Mouse (Mus musculus): ENCODE measurements at regions not wholly inside any gene's neighbourhood (a gene's known extent, or its start where the extent isn't known, plus 50 kb on each side); places are given as distances from the start of the nearest gene placed in this dataset.

- no peak for DNase-seq (ENCODE audit: low spot score in 2 of 2)
Observed at GRCm38 (mm10) chr1:57032407-57032806, 54.0 kb upstream of the Satb2 start.

GRCm38 (mm10) chr1:57033244-57033643 lies 54.8 kb upstream of the Satb2 start:
- no peak for DNase-seq (ENCODE audit: low spot score in 2 of 2)

DNA sequence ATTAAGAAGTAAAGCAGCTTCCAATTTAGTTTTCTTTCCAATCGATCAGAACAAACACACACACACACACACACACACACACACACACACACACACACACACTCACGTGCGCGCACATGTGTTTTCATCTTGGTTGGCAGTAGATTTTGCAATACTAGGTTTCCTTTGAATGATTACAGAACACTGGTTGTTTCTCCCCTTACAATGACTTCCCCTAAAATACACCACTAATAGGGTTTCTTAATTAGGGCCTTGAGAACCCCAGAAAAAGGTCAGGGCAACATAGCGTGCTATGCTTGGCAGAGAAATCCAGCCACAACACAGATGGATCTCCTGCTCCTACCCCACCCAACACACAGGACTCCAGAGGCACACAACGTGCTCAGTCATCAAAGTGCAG lies 56.0 kb upstream of the Satb2 start:
- DNase-seq (ENCODE audit: low spot score in 2 of 2) = no peak

DNA sequence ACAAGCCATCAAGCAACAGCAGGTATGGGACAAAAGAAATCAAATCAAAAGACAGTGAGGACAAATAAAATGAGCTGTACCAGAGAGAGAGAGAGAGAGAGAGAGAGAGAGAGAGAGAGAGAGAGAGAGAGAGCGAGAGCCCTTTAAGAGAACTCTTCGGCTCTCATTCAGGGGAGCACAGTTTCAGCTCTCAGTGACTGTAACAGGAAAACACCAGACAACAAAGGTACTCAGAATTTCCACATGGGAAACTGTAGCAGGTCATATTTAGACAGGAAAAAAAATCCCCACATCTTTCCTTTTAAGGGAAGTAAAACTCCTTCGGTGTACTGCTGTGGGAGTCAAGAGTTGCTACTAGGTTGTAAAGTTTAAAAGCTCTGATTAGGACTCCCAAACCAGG lies 57.9 kb upstream of the Satb2 start:
- no peak for DNase-seq (ENCODE audit: low spot score in 2 of 2)

- no peak for DNase-seq (ENCODE audit: low spot score in 2 of 2)
Observed at GRCm38 (mm10) chr1:57040201-57040600, 61.8 kb upstream of the Satb2 start.

GRCm38 (mm10) chr1:57041578-57041977 lies 63.1 kb upstream of the Satb2 start:
- DNase-seq (ENCODE audit: low spot score in 2 of 2) = no peak

- DNase-seq (ENCODE audit: low spot score in 2 of 2) = no peak
Observed at GRCm38 (mm10) chr1:57053836-57054235, 75.4 kb upstream of the Satb2 start.

- no peak for DNase-seq (ENCODE audit: low spot score in 2 of 2)
Observed at GRCm38 (mm10) chr1:57055976-57056375, 77.5 kb upstream of the Satb2 start.

DNA sequence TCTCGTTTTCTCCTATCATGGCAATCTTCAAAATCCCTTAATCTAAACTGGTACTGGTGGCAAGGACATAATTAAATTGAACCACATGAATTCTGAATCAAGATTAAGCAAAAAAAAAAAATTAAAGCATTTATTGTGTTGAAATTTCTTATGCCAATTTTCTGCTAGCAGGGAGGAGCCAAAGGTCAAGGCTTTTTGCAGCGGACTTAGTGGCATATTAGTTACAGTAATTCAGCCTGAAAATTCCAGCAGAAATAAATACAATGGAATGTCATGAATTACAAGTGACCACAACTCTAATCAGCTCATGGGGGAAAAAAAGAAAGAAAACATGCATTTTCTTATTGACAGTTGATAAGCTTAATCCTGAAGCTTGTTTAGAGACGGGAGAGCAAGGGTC lies 80.8 kb upstream of the Satb2 start:
- DNase-seq (ENCODE audit: low spot score in 2 of 2) = no peak

GRCm38 (mm10) chr1:57075221-57075620 lies 96.8 kb upstream of the Satb2 start:
- DNase-seq (ENCODE audit: low spot score in 2 of 2) = no peak

DNA sequence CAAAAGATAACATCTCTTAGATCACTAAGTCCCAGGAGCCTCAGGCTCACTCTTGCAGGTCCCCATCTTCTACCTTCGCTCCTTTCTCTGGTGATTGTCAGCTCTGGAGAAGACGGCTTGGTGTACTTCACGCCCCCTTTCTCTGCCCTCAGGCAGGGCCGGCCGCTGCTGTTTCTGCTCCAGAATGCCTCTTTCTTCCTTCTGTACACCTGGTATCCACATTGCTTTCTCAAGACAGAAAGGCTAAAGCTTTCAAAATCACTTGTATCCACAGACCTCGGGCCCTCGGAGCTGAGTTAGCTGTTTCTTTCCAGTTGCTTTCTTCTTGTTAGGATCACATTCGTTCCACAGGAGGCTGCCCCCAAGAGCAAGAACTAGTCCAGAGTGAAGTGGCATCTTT lies 98.2 kb upstream of the Satb2 start:
- DNase-seq (ENCODE audit: low spot score in 2 of 2) = no peak

GRCm38 (mm10) chr1:57080306-57080705 lies 101.9 kb upstream of the Satb2 start:
- DNase-seq (ENCODE audit: low spot score in 2 of 2) = no peak

- no peak for DNase-seq (ENCODE audit: low spot score in 2 of 2)
Observed at GRCm38 (mm10) chr1:57083134-57083533, 104.7 kb upstream of the Satb2 start.

DNA sequence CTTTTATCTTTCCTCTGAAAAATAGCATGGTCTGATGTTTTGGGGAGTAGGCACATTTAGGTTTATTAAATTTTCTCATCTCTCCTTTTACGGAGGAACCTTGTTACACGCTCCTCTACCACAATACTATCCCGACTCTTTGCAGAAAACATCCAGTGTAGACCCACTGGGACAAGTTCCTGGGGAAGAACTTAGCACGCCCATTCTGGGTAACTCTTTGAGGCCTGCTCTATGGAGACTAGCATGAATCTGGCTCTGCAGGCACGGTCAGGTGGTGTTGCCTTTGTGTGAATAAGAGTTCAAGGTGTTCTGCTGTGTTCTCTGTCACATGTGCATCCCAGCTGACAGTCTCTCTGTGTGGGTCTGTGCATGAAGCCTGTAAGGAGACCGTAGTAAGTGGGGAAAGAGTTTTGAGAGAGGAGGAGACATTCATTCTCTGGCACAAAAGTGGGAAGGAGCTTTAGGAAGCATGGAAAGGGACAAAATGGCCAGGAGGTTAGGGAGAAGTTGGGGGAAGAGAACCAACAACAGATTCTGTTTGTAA lies 105.2 kb upstream of the Satb2 start:
- DNase-seq (ENCODE audit: low spot score in 2 of 2) = no peak

GRCm38 (mm10) chr1:57095361-57096247 lies 117.2 kb upstream of the Satb2 start:
- DNase-seq (ENCODE audit: low spot score in 2 of 2) = no peak

DNA sequence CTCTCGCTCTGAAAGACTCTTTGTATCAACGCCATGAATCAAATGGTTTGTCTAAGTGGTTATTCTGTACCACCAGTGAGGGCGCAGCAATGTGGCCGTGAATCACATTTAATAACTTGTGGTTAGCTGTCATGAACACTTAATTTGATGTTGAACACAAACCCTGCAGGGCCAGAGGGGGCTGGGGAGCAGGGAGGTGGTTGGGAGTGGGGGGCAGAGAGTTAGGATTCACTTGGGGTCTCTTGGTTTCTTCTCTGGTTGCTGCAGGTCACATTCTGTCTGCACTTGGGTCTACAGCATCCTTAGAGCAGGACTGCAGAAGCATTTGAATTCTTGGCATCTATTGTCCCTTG lies 117.8 kb upstream of the Satb2 start:
- no peak for DNase-seq (ENCODE audit: low spot score in 2 of 2)

GRCm38 (mm10) chr1:57096740-57097139 lies 118.3 kb upstream of the Satb2 start:
- no peak for DNase-seq (ENCODE audit: low spot score in 2 of 2)

DNA sequence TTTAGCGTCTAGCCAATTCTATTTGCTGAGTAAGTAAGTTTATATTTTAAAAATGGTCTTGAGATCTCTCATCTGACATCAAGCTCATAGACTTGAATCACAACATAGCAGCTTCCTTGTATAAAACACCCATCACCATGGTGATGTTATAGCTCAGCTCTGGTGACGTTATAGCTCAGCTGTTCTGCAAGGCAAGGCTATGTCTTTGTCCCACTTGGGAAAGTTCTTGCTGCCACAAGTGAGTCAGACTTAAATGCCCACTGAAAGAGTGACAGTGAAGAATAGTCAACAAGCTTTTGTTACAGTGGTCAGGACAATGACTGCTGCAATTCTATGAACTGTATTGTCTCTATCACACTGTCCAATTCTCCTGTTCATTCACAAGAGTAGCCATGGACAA lies 122.2 kb upstream of the Satb2 start:
- DNase-seq (ENCODE audit: low spot score in 2 of 2) = no peak

DNA sequence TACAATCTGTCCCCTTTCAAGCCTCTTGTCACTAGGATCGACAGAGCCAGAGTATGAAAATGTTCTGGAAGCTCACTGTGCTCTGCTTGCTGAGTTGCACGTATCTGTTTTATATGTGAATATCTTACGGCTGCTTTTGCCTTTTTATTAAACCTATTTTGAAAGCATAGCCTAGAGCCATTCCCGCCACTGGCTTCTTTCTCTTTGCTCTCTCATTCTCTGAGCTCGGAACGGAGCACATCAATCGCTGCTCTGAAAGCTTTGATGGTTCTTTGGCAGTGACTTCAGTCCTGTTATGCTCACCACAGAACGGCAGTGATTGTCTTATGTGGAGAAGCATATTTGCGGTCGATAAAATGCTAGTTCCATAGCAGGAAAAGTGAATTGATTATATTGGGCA lies 128.9 kb upstream of the Satb2 start:
- no peak for DNase-seq (ENCODE audit: low spot score in 2 of 2)

DNA sequence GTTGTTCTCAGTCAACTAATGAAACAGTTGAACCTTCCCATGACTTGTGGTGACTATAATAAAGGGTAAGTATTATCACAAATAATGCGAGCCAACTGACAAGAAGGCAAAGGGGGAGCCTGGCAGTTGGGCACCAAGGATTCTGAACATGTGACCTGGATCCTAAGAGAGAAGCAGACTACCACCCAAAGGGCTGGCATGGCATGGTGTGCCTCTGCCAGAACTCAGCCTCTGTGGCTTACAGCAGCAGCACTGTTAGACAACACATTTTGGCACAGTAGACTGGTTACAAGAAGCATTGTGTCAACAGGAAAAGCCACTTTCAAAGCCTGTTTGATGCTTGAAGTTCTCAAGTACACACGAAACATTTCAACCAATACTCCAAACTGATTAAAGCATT lies 142.2 kb upstream of the Satb2 start:
- no peak for DNase-seq (ENCODE audit: low spot score in 2 of 2)

GRCm38 (mm10) chr1:57144181-57144580 lies 165.7 kb upstream of the Satb2 start:
- DNase-seq (ENCODE audit: low spot score in 2 of 2) = no peak

DNA sequence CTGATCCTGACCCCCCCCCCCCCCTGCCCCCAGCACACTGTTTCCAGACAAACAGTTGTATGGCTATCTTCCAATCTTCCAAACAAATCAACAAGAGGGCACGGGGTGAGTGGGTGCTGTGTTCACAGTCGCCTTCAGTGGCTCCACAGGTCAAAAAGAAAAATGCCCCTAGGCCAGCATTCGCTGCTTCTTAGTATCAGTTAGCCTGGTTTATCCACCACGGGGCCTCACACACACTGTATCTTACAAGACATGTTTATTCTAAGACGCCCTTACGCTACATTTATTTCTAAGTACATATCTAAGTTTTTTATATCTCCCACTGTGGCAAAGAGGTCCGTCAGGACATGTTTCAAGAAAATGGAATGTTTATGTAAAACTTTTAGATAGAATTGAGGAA lies 177.4 kb upstream of the Satb2 start:
- DNase-seq (ENCODE audit: low spot score in 2 of 2) = no peak

- no peak for DNase-seq (ENCODE audit: low spot score in 2 of 2)
Observed at GRCm38 (mm10) chr1:57164443-57164842, 186.0 kb upstream of the Satb2 start.

Data from natural killer cell, adult 2 months (primary cell).